Mouse (Mus musculus) heart, embryonic 12.5 days (tissue): ENCODE results near the gene Lrrc10b. TPM values are rescaled to one million over a fixed set of nuclear protein-coding genes. Genes with fewer than 3 reads are reported as not detected.

ENCODE experiments used
- polyA plus RNA-seq: library from polyadenylated mRNA; unstranded; fragments of >200 nt; fragmentation: Nextera tagmentation; extraction: Ambion mirVana; gene quantifications from 2 replicates; pipeline ENCODE4 v1.2.1, GENCODE M21; 2016

The Lrrc10b gene
- polyA plus RNA-seq, 1 experiment from 2014 or later: 0.26 TPM

Other genes with a start within 250 kb of the Lrrc10b start
- gene Myrf, start 216.7 kb downstream of the Lrrc10b start, polyA plus RNA-seq: 16.2 and 16.5 TPM in 2 replicates
- 1.3 and 1.5 TPM in 2 replicates for gene Dagla, start 152.6 kb downstream of the Lrrc10b start, polyA plus RNA-seq
- gene Syt7, start 68.4 kb downstream of the Lrrc10b start, polyA plus RNA-seq: 0.59 and 1.3 TPM in 2 replicates
- 0.14 TPM in 1 of 2 replicates, not detected in the other for gene Ppp1r32, start 25.5 kb upstream of the Lrrc10b start, polyA plus RNA-seq
- gene Cpsf7, start 67.8 kb upstream of the Lrrc10b start, polyA plus RNA-seq: 36.9 and 41.4 TPM in 2 replicates
- 48.4 and 52.1 TPM in 2 replicates for gene Sdhaf2, start 68.7 kb upstream of the Lrrc10b start, polyA plus RNA-seq
- gene Tmem216, start 98.8 kb upstream of the Lrrc10b start, polyA plus RNA-seq: 17.8 and 20.0 TPM in 2 replicates
- 13.5 and 15.9 TPM in 2 replicates for gene Cyb561a3, start 119.7 kb upstream of the Lrrc10b start, polyA plus RNA-seq
- 26.2 and 26.5 TPM in 2 replicates for gene Tmem138, start 119.9 kb upstream of the Lrrc10b start, polyA plus RNA-seq
- 339 and 347 TPM in 2 replicates for gene Ddb1, start 147.9 kb upstream of the Lrrc10b start, polyA plus RNA-seq
- gene Tkfc, start 148.2 kb upstream of the Lrrc10b start, polyA plus RNA-seq: 11.9 and 12.4 TPM in 2 replicates
- gene Vwce, start 176.7 kb upstream of the Lrrc10b start, polyA plus RNA-seq: 0.34 and 0.85 TPM in 2 replicates
- not detected in 2 replicates for gene Pga5, start 220.6 kb upstream of the Lrrc10b start, polyA plus RNA-seq
- gene Vps37c, start 231.3 kb upstream of the Lrrc10b start, polyA plus RNA-seq: 29.0 and 31.2 TPM in 2 replicates